In genomic region chr7:101393015-101393414, GRCm38 (mm10) we compare ENCODE assay signal across 12 mouse cellular contexts. TPM values are rescaled to one million over a fixed set of nuclear protein-coding genes. Genes with fewer than 3 reads are reported as not detected.
DNase-seq lines count a peak whose midpoint lies in the region; ATAC-seq lines count a peak whose summit lies in the region.
"Had no signal": no experiment of that assay in that cellular context is flagged by ENCODE, and none has a peak within 500 bp of the region (broad histone marks: within the 10 kb centered on the region; RNA-seq: fewer than 3 reads in every experiment).

No protein-coding gene starts in this region.

- H3K9me3 ChIP-seq in kidney, embryonic 15.5 days (replicated peaks), result no peaks in the 10 kb centered on the region
- H3K9me3 ChIP-seq in heart, embryonic 14.5 days (ENCODE audit: control insufficient read depth, low read length), result no peaks in the 10 kb centered on the region
- no peaks in the 10 kb centered on the region for H3K9me3 ChIP-seq in limb, embryonic 13.5 days

- 51% methylated on average over 4 of the region's 4 CpGs for WGBS in kidney, embryonic 15.5 days
- 12% methylated on average over 4 of the region's 4 CpGs for WGBS in heart, embryonic 14.5 days
- WGBS in limb, embryonic 13.5 days, result 36% methylated on average over 4 of the region's 4 CpGs

- H3K27ac ChIP-seq in kidney, embryonic 15.5 days, result peak overlapping the region; percentile 97
- H3K27ac ChIP-seq in heart, embryonic 14.5 days (replicated peaks in 1 of 2; ENCODE audit: control insufficient read depth in 1 of 2, insufficient read depth in 1 of 2, low read depth in 2 of 2, low read length in 2 of 2), result peak overlapping the region; percentile 78 to 86
- H3K27ac ChIP-seq in limb, embryonic 13.5 days, result peak overlapping the region; percentile 94

- H3K9ac ChIP-seq in kidney, embryonic 15.5 days, result 0 out of 2 replicates have a peak overlapping the region, but pooled peaks have one; percentile 7
- peak overlapping the region; percentile 27; the same call in 1 of the 2 replicates for H3K9ac ChIP-seq in heart, embryonic 14.5 days (ENCODE audit: low read length)
- H3K9ac ChIP-seq in limb, embryonic 13.5 days, result 0 out of 2 replicates have a peak overlapping the region, but pooled peaks have one; percentile 13

- ATAC-seq in kidney, embryonic 15.5 days (replicated peaks; ENCODE audit: low FRiP score), result no peak
- no peak for ATAC-seq in heart, embryonic 14.5 days (ENCODE audit: insufficient number of reproducible peaks, insufficient read depth, low FRiP score, low read depth)
- ATAC-seq in limb, embryonic 13.5 days (ENCODE audit: low FRiP score, low read depth), result no peak

- H3K4me2 ChIP-seq in kidney, embryonic 15.5 days, result 0 out of 2 replicates have a peak overlapping the region, but pooled peaks have one; percentile 57
- no peak overlapping the region for H3K4me2 ChIP-seq in heart, embryonic 14.5 days (ENCODE audit: low read length)
- H3K4me2 ChIP-seq in limb, embryonic 13.5 days (replicated peaks), result peak overlapping the region; percentile 60; the same call in 1 of the 2 replicates

- no peak overlapping the region for H3K4me3 ChIP-seq in kidney, embryonic 15.5 days (replicated peaks)
- H3K4me3 ChIP-seq in heart, embryonic 14.5 days (ENCODE audit: control insufficient read depth in 1 of 2, insufficient read depth in 1 of 2, low read depth in 1 of 2, low read length in 2 of 2), result no peak overlapping the region
- no peak overlapping the region for H3K4me3 ChIP-seq in limb, embryonic 13.5 days

- H3K27me3 ChIP-seq in kidney, embryonic 15.5 days, result no peaks in the 10 kb centered on the region
- no peaks in the 10 kb centered on the region for H3K27me3 ChIP-seq in heart, embryonic 14.5 days (ENCODE audit: control insufficient read depth, insufficient read depth, low read length)
- no peaks in the 10 kb centered on the region for H3K27me3 ChIP-seq in limb, embryonic 13.5 days
- H3K27me3 ChIP-seq: megakaryocyte, embryonic 14.5 days had no signal

- H3K4me1 ChIP-seq in kidney, embryonic 15.5 days, result peaks cover 53% of the 10 kb centered on the region
- H3K4me1 ChIP-seq in heart, embryonic 14.5 days (ENCODE audit: control insufficient read depth in 2 of 2, insufficient read depth in 2 of 2, low read length in 2 of 2), result peaks cover 51 to 52% of the 10 kb centered on the region in 2 experiments
- H3K4me1 ChIP-seq in limb, embryonic 13.5 days, result peaks cover 51% of the 10 kb centered on the region

- no peak for DNase-seq in kidney, adult 18-20 months
- peak; percentile 21 for DNase-seq in MN1 (ENCODE audit: low spot score)
- DNase-seq in ovary, postnatal 36 days (ENCODE audit: low spot score), result no peak
- no peak for DNase-seq in right cerebral cortex, adult 18-20 months
- no peak for DNase-seq in layer of hippocampus, postnatal 36 days
- DNase-seq: layer of hippocampus, adult 9-11 months; thymus, adult 2 months had no signal

- H3K36me3 ChIP-seq in kidney, embryonic 15.5 days, result peaks cover 42% of the 10 kb centered on the region
- H3K36me3 ChIP-seq in heart, embryonic 14.5 days (ENCODE audit: control insufficient read depth, insufficient read depth, low read length), result peaks cover 28% of the 10 kb centered on the region
- H3K36me3 ChIP-seq in limb, embryonic 13.5 days, result peaks cover 22% of the 10 kb centered on the region

RNA-seq across cellular contexts. Expression of gene Gm45837, which starts 17.7 kb away (rescaled TPM):
- polyA plus RNA-seq in kidney, embryonic 15.5 days (2015; fragmentation: Nextera tagmentation; extraction: Ambion mirVana), result 0.14 and 0.21 TPM in 2 replicates
- 0.26 TPM in 1 of 2 replicates, not detected in the other for polyA plus RNA-seq in heart, embryonic 14.5 days (2014; fragmentation: Nextera tagmentation; extraction: Ambion mirVana)
- polyA plus RNA-seq in limb, embryonic 13.5 days (2015; fragmentation: Nextera tagmentation; extraction: Ambion mirVana), result 3.2 and 8.0 TPM in 2 replicates
- total RNA-seq in layer of hippocampus, postnatal 36 days (2021), result 1 to 10 TPM in 1 of 2 experiments, not detected in 1; 3.0 TPM
- total RNA-seq: adrenal gland, postnatal 14 days had no signal
- polyA plus RNA-seq: thymus, adult 2 months had no signal

RNA-seq across cellular contexts. Expression of gene Pde2a, which starts 28.5 kb away (rescaled TPM):
- 37.3 and 39.5 TPM in 2 replicates for polyA plus RNA-seq in kidney, embryonic 15.5 days (2015; fragmentation: Nextera tagmentation; extraction: Ambion mirVana)
- polyA plus RNA-seq in heart, embryonic 14.5 days (2014; fragmentation: Nextera tagmentation; extraction: Ambion mirVana), result 12.9 and 13.8 TPM in 2 replicates
- polyA plus RNA-seq in limb, embryonic 13.5 days (2015; fragmentation: Nextera tagmentation; extraction: Ambion mirVana), result 4.6 and 10.4 TPM in 2 replicates
- total RNA-seq in layer of hippocampus, postnatal 36 days (2021), result 100 to 1,000 TPM; 300 to 301 TPM

RNA-seq across cellular contexts. Expression of gene Arap1, which starts 45.1 kb away (rescaled TPM):
- polyA plus RNA-seq in kidney, embryonic 15.5 days (2015; fragmentation: Nextera tagmentation; extraction: Ambion mirVana), result 78.9 and 97.1 TPM in 2 replicates
- polyA plus RNA-seq in heart, embryonic 14.5 days (2014; fragmentation: Nextera tagmentation; extraction: Ambion mirVana), result 26.7 and 29.2 TPM in 2 replicates
- polyA plus RNA-seq in limb, embryonic 13.5 days (2015; fragmentation: Nextera tagmentation; extraction: Ambion mirVana), result 41.5 and 45.6 TPM in 2 replicates
- total RNA-seq in layer of hippocampus, postnatal 36 days (2021), result 10 to 100 TPM; 20.1 to 20.8 TPM
